Mouse (Mus musculus): ENCODE measurements around the gene Micu1.

The Micu1 gene

GRCm38 (mm10) chr10:59902606-59902990 lies 200.3 kb downstream of the Micu1 start:
- no peak for DNase-seq (ENCODE audit: low spot score)

DNA sequence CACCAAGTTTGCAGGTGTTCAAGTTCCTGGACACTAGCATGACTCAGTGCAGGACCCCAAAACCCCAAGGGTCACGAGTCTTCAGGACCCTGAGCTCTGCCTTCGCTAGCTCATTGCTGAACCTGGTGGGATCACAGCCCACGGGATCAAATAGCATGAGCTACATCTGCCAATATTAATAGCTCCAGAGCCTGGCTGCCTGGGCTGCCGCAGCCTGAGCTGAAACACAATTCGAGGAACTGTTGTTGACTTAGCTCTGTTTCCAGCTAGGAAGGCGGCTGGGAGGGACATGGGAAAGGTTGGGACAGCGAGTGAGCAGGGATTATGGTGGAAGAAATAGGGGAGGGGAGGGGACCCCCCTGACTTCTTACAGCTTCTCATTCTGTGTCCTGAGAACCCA lies 200.9 kb downstream of the Micu1 start:
- DNase-seq (ENCODE audit: low spot score), result no peak

DNA sequence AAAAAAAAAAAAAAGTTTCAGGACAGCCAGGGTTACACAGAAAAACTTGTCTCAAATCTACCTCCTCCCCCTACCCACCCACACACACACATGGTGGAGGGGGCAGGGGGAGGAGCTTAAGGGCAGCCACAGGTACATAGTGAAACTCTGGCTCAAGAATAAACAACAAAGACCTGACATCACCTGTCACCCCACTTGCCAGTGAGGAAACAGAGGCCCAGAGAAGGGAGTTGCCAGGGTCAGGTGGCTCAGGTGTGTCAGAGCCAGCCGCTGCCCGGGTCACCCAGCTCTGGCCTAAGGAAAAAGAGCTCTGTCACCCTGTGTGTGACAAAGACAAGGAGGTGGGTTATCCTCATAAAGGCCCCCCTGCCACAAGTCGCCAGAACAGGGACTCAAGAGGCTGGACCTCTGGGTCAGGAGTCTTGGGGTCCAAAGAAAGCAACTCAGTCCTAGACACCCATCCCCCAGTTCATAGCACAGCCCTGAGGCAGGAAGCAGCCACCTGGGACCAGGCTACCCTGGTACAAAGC lies 204.9 kb downstream of the Micu1 start:
- DNase-seq (ENCODE audit: low spot score), result no peak

DNA sequence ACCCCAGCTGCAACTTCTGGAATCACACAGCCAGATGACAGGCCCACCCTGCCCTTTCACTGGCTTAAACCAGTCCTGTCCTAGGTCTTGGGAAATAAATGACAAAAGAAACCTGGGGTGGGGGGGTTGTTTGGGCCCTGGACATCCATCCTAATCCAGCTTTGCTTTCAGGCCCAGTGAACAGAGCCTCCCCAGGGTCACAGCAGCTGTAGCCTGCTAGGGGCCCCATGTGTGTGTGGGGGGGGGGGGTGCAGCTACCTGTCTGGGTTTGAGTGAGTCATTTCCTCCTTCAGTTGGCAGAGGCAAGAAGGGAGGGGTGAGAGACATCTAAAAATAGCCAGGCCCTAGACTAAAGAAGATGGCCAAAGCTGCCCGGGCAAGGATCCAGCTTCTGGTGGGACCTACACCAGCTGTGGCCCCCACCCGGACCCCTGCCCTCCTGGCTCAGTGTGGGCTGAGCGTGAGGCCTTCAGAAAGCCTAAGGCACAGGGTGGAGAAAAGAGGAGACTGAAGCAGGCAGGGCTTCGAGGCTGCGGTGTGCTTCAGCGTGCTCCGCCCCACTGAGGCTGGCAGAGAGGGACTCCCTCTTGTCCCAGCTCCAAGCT lies 205.5 kb downstream of the Micu1 start:
- DNase-seq (ENCODE audit: low spot score), result no peak

- no peak for DNase-seq (ENCODE audit: low spot score)
Measured at GRCm38 (mm10) chr10:59908776-59909315, 206.6 kb downstream of the Micu1 start.

GRCm38 (mm10) chr10:59909357-59909847 lies 207.1 kb downstream of the Micu1 start:
- DNase-seq (ENCODE audit: low spot score), result no peak

DNA sequence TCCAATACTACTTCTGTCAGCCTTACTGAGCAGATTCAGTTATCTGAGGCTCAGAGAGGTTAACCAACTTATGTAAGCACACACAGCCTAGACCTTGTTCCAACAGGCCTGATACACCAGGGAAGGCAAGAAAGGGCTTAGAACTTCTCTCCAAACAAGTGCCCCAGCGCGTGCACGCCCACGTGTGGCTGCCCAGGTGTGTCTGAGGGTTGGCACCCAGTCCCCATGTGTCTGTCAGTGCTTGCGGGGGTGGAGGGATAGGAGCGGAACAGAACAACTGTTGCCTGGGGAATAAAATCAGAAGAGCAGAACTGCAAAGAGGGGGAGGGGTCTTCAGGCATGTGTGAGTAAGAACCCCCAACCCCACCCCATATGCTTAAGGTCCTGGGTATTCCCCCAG lies 208.8 kb downstream of the Micu1 start:
- no peak for DNase-seq (ENCODE audit: low spot score)

GRCm38 (mm10) chr10:59911561-59912198 lies 209.4 kb downstream of the Micu1 start:
- no peak for DNase-seq (ENCODE audit: low spot score)

Measured in testis, postnatal 14 days (tissue).